Mouse (Mus musculus) spleen, postnatal 14 days (tissue): ENCODE data around the gene Trim12a.
"Not testable (repeated sequence)": the region's sequence is repeated elsewhere in the genome, so short reads cannot be mapped to it uniquely, and the experiment has no call there.

ENCODE experiments used
- DNase-seq, 2 experiments: peaks; one replicate each; pipeline ENCODE4 v3.0.0; 2021 to 2022; ENCODE audit warnings: low spot score in 2 of 2

Gene Trim12a

DNA sequence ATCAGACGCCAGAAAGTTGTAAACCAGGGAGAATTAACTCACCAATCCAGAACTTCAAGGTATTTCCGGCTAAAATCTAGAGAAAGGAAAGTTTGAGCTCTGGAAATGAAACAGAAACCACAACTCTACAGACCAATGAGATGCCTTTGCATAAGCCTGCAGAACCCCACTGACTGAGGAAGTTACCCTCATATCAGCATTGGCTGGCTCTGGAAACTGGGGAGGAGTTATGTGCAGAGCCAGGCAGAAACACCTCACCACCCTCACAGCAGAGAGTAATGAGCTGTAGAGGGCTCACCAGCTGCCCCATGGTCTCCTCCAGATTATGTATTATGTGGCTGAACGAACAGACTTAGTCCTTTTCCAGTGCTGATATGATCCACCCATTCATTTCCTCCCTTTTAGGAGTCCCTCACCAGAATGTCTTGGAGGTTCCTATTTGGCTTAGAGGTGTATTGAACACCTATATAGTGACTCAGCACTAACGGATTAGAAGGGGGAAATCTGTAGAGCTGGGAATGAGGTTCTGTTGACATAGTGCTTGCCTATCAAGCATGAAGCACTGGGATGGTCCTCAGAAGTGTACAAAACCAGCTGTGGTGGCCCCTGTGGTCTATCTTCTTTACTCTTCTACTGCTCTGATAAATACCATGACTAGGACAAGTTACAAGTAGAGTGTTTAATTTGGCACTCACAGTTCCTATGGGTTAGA is at the start of gene Trim12a:
TSS of gene Trim12a (minus strand) at position 98 of the 712 bp plus-strand sequence.
- not testable (repeated sequence) for DNase-seq

GRCm38 (mm10) chr7:104353600-104353967 is 38.3 kb upstream of the Trim12a start:
- no peak for DNase-seq

DNA sequence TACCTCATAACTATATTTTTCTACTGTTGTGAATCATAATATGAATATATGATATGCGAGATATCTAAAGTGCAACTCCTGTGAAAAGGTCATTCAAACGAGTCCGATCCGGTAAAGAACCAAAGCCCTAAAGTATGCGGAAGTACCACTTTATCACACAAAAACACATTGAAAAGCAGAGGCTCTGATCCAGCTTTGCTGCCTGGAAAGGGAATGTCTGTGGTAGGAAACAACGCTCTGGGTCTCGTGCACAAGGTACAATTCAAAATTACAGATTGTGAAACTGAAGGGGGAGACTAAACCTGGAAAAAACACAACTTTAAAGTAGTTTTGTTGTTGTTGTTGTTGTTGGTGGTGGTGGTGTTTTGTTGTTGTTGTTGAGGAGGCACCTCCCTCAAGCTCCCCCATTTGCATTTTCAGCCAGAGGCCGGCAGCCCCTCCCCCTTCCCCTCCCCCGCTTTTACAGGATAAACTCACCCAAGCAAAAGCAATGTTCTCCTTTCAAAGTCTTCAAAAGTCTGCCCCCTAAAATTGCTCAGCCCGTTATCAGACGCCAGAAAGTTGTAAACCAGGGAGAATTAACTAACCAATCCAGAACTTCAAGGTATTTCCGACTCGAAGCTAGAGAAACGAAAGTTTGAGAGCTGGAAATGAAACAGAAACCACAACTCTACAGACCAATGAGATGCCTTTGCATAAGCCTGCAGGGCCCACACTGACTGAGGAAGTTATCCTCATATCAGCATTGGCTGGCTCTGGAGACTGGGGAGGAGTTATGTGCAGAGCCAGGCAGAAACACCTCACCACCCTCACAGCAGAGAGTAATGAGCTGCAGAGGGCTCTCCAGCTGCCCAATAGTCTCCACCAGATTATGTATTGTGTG is 37.7 kb upstream of the Trim12a start, which contains the start of gene Trim12c:
TSS of gene Trim12c (minus strand) at position 646 of the 883 bp plus-strand sequence.
- DNase-seq = peak; percentile 34 to 52

GRCm38 (mm10) chr7:104348043-104348442 is 32.8 kb upstream of the Trim12a start:
- not testable (repeated sequence) for DNase-seq

- not testable (repeated sequence) for DNase-seq
Measured at GRCm38 (mm10) chr7:104340744-104341143, 25.5 kb upstream of the Trim12a start.

- DNase-seq = not testable (repeated sequence)
Measured at GRCm38 (mm10) chr7:104335547-104335946, 20.3 kb upstream of the Trim12a start.

DNA sequence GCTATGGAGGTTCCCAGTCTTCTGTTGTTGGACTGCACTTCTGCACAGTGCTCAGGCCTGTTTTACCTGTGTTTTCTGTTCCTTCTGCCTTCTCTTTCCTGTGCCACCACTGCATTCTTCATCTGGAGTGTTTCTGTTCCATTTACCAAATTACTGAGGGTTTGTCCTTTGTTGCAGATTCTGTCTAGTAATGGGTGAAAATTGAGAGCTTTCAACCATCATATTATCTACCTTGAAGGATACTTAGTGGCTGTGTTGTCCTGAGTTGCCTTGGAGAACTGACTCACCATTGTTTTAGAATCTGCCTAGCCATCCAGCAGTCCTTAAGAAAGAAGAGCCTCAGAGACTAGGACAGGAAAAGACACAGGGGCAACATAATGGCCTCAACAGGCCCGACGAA is 13.9 kb upstream of the Trim12a start, which contains the start of gene Trim34b:
TSS of gene Trim34b (plus strand) at position 301 of the 400 bp plus-strand sequence.
- not testable (repeated sequence) for DNase-seq

DNA sequence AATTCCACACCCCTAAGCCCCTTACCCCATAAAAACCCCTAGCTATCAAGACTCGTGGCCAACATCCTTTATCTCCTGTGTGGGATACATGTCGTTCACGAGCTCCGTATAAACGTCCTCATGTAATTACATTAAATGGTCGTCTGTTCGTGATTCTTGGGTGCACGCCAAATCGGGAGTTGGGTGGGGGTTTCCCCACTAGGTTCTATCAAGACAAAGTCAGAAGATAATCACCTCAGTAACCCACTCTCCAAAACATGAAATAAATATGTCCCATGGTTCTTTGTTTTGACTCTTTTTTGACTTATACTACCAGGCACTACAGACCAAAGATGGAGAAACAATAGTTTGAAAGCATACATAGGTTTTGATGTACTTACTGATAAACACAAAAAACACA is 6.8 kb upstream of the Trim12a start:
- DNase-seq = no peak

DNA sequence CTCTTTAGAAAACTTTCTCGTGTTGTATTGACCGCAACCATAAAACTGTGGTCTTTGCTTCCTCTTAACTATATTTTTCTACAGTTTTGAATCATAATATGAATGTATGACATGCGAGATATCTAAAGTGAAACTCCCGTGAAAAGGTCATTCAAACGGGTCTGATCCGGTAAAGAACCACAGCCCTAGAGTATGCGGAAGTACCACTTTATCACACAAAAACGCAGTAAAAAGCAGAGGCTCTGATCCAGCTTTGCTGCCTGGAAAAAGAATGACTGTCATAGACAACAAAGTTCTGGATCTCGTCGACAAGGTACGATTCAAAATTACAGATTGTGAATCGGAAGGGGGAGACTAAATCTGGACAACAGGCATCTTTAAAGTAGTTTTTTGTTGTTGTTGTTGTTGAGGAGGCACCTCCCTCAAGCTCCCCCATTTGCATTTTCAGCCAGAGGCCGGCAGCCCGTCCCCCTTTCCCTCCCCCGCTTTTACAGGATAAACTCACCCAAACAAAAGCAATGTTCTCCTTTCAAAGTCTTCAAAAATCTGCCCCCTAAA is 391 bp downstream of the Trim12a start:
- DNase-seq = peak in 1 of 2 experiments; percentile 2

DNA sequence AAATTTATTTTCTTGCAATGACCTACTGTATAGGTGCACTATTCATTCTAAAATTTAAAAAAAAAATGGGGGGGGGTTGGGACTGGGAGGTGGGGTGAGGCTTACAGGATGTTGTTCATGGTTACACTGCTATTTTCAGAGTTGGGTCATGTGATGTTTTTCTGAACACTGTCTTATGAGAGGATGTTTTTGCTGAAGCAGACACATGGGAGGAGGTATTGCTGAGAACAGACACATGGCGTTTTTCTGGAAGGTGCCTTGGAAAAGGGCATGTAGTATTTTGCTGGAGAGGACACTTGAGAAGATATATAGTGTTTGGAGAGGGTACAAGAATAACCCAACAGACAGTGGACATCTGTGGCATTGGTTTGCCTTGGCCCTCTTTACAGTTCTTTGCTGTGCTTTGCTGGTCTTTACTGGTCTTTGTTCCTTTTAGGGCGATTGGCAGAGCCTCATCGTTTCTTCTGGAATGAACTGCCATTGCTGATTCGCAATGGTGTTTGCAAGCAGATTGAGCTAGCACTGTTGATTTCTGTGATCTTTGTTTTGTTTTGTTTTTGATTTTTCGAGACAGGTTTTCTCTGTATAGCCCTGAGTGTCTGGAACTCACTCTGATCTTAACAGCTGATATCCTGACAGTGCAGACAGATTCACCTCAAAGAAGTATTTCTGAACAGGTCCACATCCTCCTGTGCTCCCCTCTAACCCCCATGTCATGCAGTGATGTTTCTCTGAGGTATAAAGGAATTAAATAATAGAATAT is 23.4 kb downstream of the Trim12a start:
- DNase-seq = no peak

DNA sequence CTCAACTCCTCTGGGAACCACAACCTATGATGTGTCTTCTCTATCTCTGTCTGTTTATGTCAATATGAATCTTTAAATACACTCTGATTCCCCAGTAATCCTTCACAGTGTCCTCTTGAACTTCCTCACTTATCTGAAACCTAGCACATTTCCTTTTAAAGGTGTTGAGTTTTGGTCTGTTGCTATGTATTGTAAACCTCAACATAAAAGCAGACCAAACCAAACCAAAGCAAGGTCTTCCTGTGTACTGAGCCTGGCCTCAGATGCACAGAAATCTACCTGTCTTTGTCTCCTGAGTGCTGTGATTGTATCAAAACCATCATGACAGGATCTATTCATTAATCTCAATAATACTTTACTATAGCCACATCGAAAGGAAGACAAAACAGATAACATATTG is 24.6 kb downstream of the Trim12a start:
- DNase-seq = no peak

GRCm38 (mm10) chr7:104287576-104288443 is 27.5 kb downstream of the Trim12a start, which contains the start of gene Trim5:
Gene Trim5 (minus strand): TSS chr7:104288094.
- not testable (repeated sequence) for DNase-seq

DNA sequence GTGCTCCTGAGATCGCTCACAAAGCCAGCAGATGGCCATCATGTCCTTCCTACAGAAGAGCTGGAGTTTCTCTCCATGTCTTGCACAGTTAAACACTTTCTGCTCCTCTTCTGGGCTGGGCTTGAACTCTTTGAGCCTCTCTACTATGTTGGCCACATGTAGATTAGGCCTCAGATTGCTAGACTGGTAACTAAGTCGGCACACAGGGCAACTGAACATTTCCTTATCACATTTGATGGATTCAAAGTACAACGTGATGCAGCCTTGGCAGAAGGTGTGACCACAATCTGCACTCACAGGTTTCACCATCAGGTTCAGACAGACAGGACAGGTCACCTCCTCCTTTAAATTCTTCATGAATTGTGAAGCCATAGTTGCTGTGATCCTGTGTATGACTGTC is 35.9 kb downstream of the Trim12a start:
- not testable (repeated sequence) for DNase-seq

GRCm38 (mm10) chr7:104265335-104265734 is 49.9 kb downstream of the Trim12a start:
- not testable (repeated sequence) for DNase-seq

GRCm38 (mm10) chr7:104260380-104260779 is 54.9 kb downstream of the Trim12a start:
- not testable (repeated sequence) for DNase-seq
